Mouse (Mus musculus) C2C12 (cell line): Measurements from ENCODE around the gene Lmf1. TPM values are rescaled to one million over a fixed set of nuclear protein-coding genes. Genes with fewer than 3 reads are reported as not detected.

Experiments used
- H3K27me3 ChIP-seq: one replicate; pipeline ENCODE4 v1.6.1; 2011; ENCODE audit not compliant: control insufficient read depth, insufficient read depth, insufficient read length
- H3K36me3 ChIP-seq: one replicate; pipeline ENCODE4 v1.6.1; 2011; ENCODE audit not compliant: control insufficient read depth, insufficient read depth
- H3K4me3 ChIP-seq: one replicate; pipeline ENCODE4 v1.5.1; 2011; ENCODE audit warnings: mild to moderate bottlenecking, control low read depth; ENCODE audit not compliant: poor library complexity, insufficient read depth, severe bottlenecking
- H3K79me2 ChIP-seq: one replicate; pipeline ENCODE4 v1.6.1; 2011; ENCODE audit not compliant: control insufficient read depth, insufficient read depth
- H3K79me3 ChIP-seq: one replicate; pipeline ENCODE4 v1.6.1; 2011; ENCODE audit warnings: low read depth, control low read depth
- H3ac ChIP-seq: one replicate; pipeline ENCODE3; 2011; ENCODE audit warnings: low read depth; ENCODE audit not compliant: control insufficient read depth, insufficient read length
- CEBPB ChIP-seq: IDR thresholded peaks from one replicate; pipeline ENCODE4 v1.6.1; 2011; ENCODE audit warnings: low read depth, mild to moderate bottlenecking, control low read depth, moderate library complexity
- CTCF ChIP-seq: IDR thresholded peaks from one replicate; pipeline ENCODE4 v1.5.1; 2011; ENCODE audit not compliant: control insufficient read depth, insufficient read depth, insufficient read length
- FOSL1 ChIP-seq: IDR thresholded peaks from one replicate; pipeline ENCODE4 v1.8.0; 2011; ENCODE audit warnings: mild to moderate bottlenecking, low read length; ENCODE audit not compliant: poor library complexity, insufficient read depth, severe bottlenecking
- MAX ChIP-seq: IDR thresholded peaks from one replicate; pipeline ENCODE4 v1.6.1; 2011; ENCODE audit warnings: mild to moderate bottlenecking, control low read depth
- MYOD1 ChIP-seq: IDR thresholded peaks from one replicate; pipeline ENCODE4 v1.6.1; 2011; ENCODE audit warnings: low read depth; ENCODE audit not compliant: control insufficient read depth, insufficient read length
- MYOG ChIP-seq: IDR thresholded peaks from one replicate; pipeline ENCODE4 v1.6.1; 2011; ENCODE audit not compliant: control insufficient read depth, insufficient read length; ENCODE audit errors: extremely low read depth
- USF1 ChIP-seq: IDR thresholded peaks from one replicate; pipeline ENCODE4 v1.6.1; 2011; ENCODE audit warnings: low read depth, mild to moderate bottlenecking, control low read depth, moderate library complexity
- polyA plus RNA-seq: library from polyadenylated mRNA; unstranded; fragments of >200 nt; fragmentation: generic; extraction: Trizol; gene quantifications from one replicate; pipeline ENCODE4 v1.2.1, GENCODE M21; 2012; ENCODE audit warnings: missing spikeins

The Lmf1 gene
- polyA plus RNA-seq, 1 experiment: 14.0 TPM

GRCm38 (mm10) chr17:25647901-25648300 lies 69.0 kb downstream of the Lmf1 start:
- no peak overlapping the region for H3K4me3 ChIP-seq
- no peaks in the 10 kb centered on the region for H3K79me3 ChIP-seq
- H3K79me2 ChIP-seq: no peaks in the 10 kb centered on the region
- TF ChIP-seq MYOD1: no peak
- TF ChIP-seq CEBPB: no peak
- no peak for TF ChIP-seq CTCF
- TF ChIP-seq FOSL1: no peak
- no peak for TF ChIP-seq MAX
- TF ChIP-seq USF1: no peak
- no peak for TF ChIP-seq MYOG
- H3K27me3 ChIP-seq: no peaks in the 10 kb centered on the region
- no peak overlapping the region for H3ac ChIP-seq
- H3K36me3 ChIP-seq: no peaks in the 10 kb centered on the region

GRCm38 (mm10) chr17:25648678-25649216 lies 69.9 kb downstream of the Lmf1 start:
- H3K4me3 ChIP-seq: no peak overlapping the region
- no peaks in the 10 kb centered on the region for H3K79me3 ChIP-seq
- H3ac ChIP-seq: no peak overlapping the region
- H3K36me3 ChIP-seq: no peaks in the 10 kb centered on the region
- no peaks in the 10 kb centered on the region for H3K27me3 ChIP-seq
- no peaks in the 10 kb centered on the region for H3K79me2 ChIP-seq
- TF ChIP-seq MYOD1: no peak
- TF ChIP-seq MAX: no peak
- no peak for TF ChIP-seq FOSL1
- TF ChIP-seq CTCF: no peak
- TF ChIP-seq MYOG: no peak
- no peak for TF ChIP-seq CEBPB
- TF ChIP-seq USF1: no peak

GRCm38 (mm10) chr17:25650726-25651125 lies 71.8 kb downstream of the Lmf1 start:
- Histone ChIP-seq H3K27me3 (no peaks in the 10 kb centered on the region), H3ac (no peak overlapping the region), H3K36me3 (no peaks in the 10 kb centered on the region), H3K4me3 (no peak overlapping the region), H3K79me2 (no peaks in the 10 kb centered on the region), H3K79me3 (no peaks in the 10 kb centered on the region)
- TF ChIP-seq CEBPB: no peak
- TF ChIP-seq FOSL1: no peak
- no peak for TF ChIP-seq MAX
- TF ChIP-seq USF1: no peak
- TF ChIP-seq MYOD1: no peak
- TF ChIP-seq CTCF: no peak
- TF ChIP-seq MYOG: no peak

DNA sequence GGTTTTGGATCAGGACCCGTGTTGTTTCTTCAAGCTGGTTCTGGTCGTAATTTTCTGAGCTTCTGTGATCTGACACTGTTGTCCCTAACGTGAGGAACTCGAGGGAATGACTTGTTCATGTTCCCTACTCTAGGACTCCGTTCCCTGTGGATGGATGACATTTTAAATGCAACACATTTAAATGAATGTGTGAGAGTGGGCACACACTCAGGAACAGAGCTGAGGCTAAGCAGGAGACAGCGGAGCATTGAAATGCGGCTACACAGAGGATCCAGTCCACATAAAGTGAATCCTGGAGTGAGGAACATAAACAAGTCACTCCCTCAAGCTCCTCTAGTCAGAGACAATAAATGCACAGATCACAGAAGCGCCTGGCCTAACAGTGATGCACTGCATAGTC lies 73.4 kb downstream of the Lmf1 start:
- no peaks in the 10 kb centered on the region for H3K79me2 ChIP-seq
- no peaks in the 10 kb centered on the region for H3K36me3 ChIP-seq
- TF ChIP-seq FOSL1: no peak
- TF ChIP-seq USF1: no peak
- TF ChIP-seq CEBPB: no peak
- TF ChIP-seq MYOG: no peak
- TF ChIP-seq MYOD1: no peak
- TF ChIP-seq MAX: no peak
- no peak for TF ChIP-seq CTCF
- H3K4me3 ChIP-seq: no peak overlapping the region
- no peaks in the 10 kb centered on the region for H3K27me3 ChIP-seq
- no peak overlapping the region for H3ac ChIP-seq
- H3K79me3 ChIP-seq: no peaks in the 10 kb centered on the region

GRCm38 (mm10) chr17:25656142-25656825 lies 77.4 kb downstream of the Lmf1 start:
- no peaks in the 10 kb centered on the region for H3K79me2 ChIP-seq
- no peak overlapping the region for H3K4me3 ChIP-seq
- H3K36me3 ChIP-seq: no peaks in the 10 kb centered on the region
- H3K79me3 ChIP-seq: no peaks in the 10 kb centered on the region
- TF ChIP-seq MYOD1 (peak; percentile 95), FOSL1 (no peak), CTCF (no peak), USF1 (no peak)
- no peak overlapping the region for H3ac ChIP-seq
- no peaks in the 10 kb centered on the region for H3K27me3 ChIP-seq
